Mouse (Mus musculus) heart, embryonic 11.5 days (tissue): Measurements from ENCODE around the gene Drd4. TPM values are rescaled to one million over a fixed set of nuclear protein-coding genes. Genes with fewer than 3 reads are reported as not detected.
A peak's percentile ranks its signal among the peaks of the same experiment; 100 is the strongest.
"Not testable (repeated sequence)": the region's sequence is repeated elsewhere in the genome, so short reads cannot be mapped to it uniquely, and the experiment has no call there.

Experiments
- ATAC-seq: fragments of 200-750 bp; cut with Nextera tagmentation; replicated peaks from 2 replicates; pipeline ENCODE4 v1.8.0; 2017; ENCODE audit warnings: moderate library complexity; ENCODE audit not compliant: insufficient number of reproducible peaks, low FRiP score, low TSS enrichment
- H3K27ac ChIP-seq: fragments of 300-500 bp; sonication (generic); 2 replicates; pipeline ENCODE4 v1.5.1; 2014; ENCODE audit warnings: mild to moderate bottlenecking, low read depth, low read length
- H3K27me3 ChIP-seq: fragments of 300-500 bp; sonication (generic); 2 replicates; pipeline ENCODE4 v1.6.1; 2014; ENCODE audit warnings: mild to moderate bottlenecking, low read length, mixed read lengths; ENCODE audit not compliant: control insufficient read depth, insufficient read depth
- H3K36me3 ChIP-seq: fragments of 300-500 bp; sonication (generic); 2 replicates; pipeline ENCODE4 v1.6.1; 2014; ENCODE audit warnings: mild to moderate bottlenecking, low read length, moderate library complexity, mixed read lengths; ENCODE audit not compliant: control insufficient read depth, insufficient read depth
- H3K4me1 ChIP-seq: fragments of 300-500 bp; sonication (generic); 2 replicates; pipeline ENCODE4 v1.6.1; 2014; ENCODE audit warnings: low read length; ENCODE audit not compliant: control insufficient read depth, insufficient read depth
- H3K4me2 ChIP-seq: fragments of 300-500 bp; sonication (generic); 2 replicates; pipeline ENCODE4 v1.6.1; 2014; ENCODE audit warnings: mild to moderate bottlenecking, moderate library complexity
- H3K4me3 ChIP-seq: fragments of 300-500 bp; sonication (generic); 2 replicates; pipeline ENCODE4 v1.5.1; 2014; ENCODE audit warnings: low read depth, low read length
- H3K9ac ChIP-seq: fragments of 300-500 bp; sonication (generic); 2 replicates; pipeline ENCODE4 v1.6.1; 2014; ENCODE audit warnings: mild to moderate bottlenecking, low read depth, low read length, moderate library complexity
- H3K9me3 ChIP-seq: fragments of 300-500 bp; sonication (generic); replicated peaks from 2 replicates; pipeline ENCODE4 v1.6.1; 2016; ENCODE audit warnings: low read length; ENCODE audit not compliant: control insufficient read depth
- WGBS: fragments of 180-500 bp; shearing (Covaris S2); extraction: QIAGEN DNeasy Blood & Tissue Kit; methylation state at CpG from one replicate; pipeline ENCODE4 v1.1.7; 2014; ENCODE audit not compliant: insufficient replicate concordance; 5-methylcytosine and 5-hydroxymethylcytosine counted together
- polyA plus RNA-seq: library from polyadenylated mRNA; unstranded; fragments of >200 nt; fragmentation: Nextera tagmentation; extraction: Ambion mirVana; gene quantifications from 2 replicates; pipeline ENCODE4 v1.2.1, GENCODE M21; 2014

Gene Drd4
- 0.10 and 0.17 TPM in 2 replicates for polyA plus RNA-seq

DNA sequence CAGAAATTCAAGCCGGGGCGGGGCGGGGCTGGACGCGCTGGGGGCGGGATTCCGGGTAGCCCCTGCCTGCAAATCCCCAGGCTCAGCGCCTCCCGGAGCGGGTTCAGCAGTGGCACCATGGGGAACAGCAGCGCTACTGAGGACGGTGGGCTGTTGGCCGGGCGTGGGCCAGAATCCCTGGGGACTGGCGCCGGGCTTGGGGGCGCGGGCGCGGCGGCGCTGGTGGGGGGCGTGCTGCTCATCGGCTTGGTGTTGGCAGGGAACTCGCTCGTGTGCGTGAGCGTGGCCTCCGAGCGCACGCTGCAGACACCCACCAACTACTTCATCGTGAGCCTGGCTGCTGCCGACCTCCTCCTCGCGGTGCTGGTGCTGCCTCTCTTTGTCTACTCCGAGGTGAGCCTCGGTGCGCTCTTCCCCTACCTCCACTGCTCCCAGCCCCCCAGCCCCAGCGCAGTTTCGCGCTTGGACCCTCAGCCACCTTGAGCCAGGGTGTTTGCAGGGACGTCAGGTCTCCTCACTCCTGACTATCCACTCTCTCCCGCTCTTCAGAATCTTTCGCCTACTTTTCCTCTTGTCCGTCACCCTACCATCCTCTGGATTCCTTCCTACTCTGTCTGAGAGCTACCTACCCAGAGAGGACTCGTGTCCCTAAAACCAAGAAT, at the start of gene Drd4:
TSS of gene Drd4 (plus strand) at position 86 of the 662 bp plus-strand sequence.
- H3K27ac ChIP-seq: no peak within 1 kb of the TSS
- peak within 1 kb of the TSS; percentile 50 for H3K4me3 ChIP-seq
- peaks cover 22% of the 10 kb centered on the region for H3K4me1 ChIP-seq
- 0 out of 2 replicates have a peak, but pooled peaks have one; percentile 57 for ATAC-seq
- H3K4me2 ChIP-seq: peak within 1 kb of the TSS; percentile 92
- no peaks in the 10 kb centered on the region for H3K9me3 ChIP-seq
- H3K9ac ChIP-seq: peak within 1 kb of the TSS; percentile 54
- peaks cover 1% of the 10 kb centered on the region; the same call in 1 of the 2 replicates for H3K36me3 ChIP-seq
- WGBS: 2% methylated on average over 32 of the region's 46 CpGs
- peaks cover 58% of the 10 kb centered on the region for H3K27me3 ChIP-seq

DNA sequence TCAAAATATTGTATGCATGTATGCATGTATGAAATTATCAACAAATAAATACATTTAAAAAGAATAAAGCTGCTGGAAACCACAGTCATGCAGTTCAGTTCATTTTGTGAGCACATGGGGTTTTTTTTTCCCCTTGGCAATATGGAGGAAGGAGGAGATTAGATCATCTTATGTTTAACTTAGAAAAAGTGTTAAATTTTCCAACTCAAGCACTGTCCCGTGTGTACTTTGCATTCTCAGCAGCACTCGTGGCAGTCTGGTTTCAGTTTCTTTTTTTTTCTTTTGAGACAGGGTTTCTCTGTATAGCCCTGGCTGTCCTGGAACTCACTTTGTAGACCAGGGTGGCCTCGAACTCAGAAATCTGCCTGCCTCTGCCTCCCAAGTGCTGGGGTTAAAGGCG, 41.3 kb upstream of the Drd4 start:
- not testable (repeated sequence) for H3K4me3 ChIP-seq, H3K9me3 ChIP-seq, H3K4me2 ChIP-seq, H3K4me1 ChIP-seq, H3K27me3 ChIP-seq, ATAC-seq, H3K27ac ChIP-seq, H3K9ac ChIP-seq
- WGBS: 95% methylated on average over 4 of the region's 4 CpGs
- H3K36me3 ChIP-seq: peaks cover 37% of the 10 kb centered on the region

DNA sequence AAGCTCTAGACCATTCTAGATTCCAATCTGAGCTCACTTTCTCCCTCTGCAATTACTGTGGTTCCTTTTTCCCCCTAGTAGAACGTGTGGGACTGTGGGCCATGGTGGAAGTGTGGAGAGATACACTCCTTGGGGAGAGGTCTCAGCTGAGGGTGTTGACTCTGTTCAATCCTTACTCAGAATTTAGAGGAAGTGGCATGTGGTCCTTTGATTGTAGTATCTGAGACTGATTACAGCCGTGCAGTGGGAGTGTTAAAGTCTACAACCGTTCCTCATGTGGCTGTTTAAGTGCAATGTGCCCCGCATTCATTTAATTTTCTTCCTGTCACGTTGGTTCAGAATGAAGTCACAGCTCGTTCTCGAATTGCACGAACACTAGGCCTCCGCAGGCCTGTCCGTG, 35.6 kb upstream of the Drd4 start:
- no peak overlapping the region for H3K4me2 ChIP-seq
- no peaks in the 10 kb centered on the region for H3K27me3 ChIP-seq
- no peak for ATAC-seq
- H3K9ac ChIP-seq: no peak overlapping the region
- H3K4me3 ChIP-seq: no peak overlapping the region
- H3K4me1 ChIP-seq: no peaks in the 10 kb centered on the region
- H3K36me3 ChIP-seq: peaks cover 59% of the 10 kb centered on the region
- WGBS: 93% methylated on average over 10 of the region's 10 CpGs
- H3K9me3 ChIP-seq: no peaks in the 10 kb centered on the region
- H3K27ac ChIP-seq: no peak overlapping the region

DNA sequence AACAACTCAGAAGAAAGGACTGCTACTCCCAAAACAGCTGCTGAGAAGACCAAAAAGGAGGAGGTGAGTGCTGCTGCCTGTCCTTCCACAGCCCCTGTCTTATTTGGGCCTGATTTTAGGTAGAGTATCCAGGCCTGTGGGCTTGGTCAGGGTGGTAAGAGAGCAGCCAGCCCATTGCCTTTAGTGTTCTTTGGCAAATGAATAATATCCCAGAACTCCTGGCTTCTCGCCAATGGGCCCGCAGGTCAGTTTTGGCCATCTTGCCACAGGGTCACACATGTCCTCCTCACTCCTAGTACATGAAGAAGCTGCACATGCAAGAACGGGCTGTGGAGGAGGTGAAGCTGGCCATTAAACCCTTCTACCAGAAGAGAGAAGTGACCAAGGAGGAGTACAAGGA, 30.3 kb upstream of the Drd4 start:
- Histone ChIP-seq H3K4me1 (peaks cover 9% of the 10 kb centered on the region; the same call in 1 of the 2 replicates), H3K4me3 (no peak overlapping the region), H3K4me2 (no peak overlapping the region), H3K27me3 (no peaks in the 10 kb centered on the region), H3K9me3 (no peaks in the 10 kb centered on the region), H3K36me3 (peaks cover 63% of the 10 kb centered on the region), H3K27ac (no peak overlapping the region), H3K9ac (no peak overlapping the region)
- WGBS: 83% methylated on average over 3 of the region's 3 CpGs
- ATAC-seq: no peak

DNA sequence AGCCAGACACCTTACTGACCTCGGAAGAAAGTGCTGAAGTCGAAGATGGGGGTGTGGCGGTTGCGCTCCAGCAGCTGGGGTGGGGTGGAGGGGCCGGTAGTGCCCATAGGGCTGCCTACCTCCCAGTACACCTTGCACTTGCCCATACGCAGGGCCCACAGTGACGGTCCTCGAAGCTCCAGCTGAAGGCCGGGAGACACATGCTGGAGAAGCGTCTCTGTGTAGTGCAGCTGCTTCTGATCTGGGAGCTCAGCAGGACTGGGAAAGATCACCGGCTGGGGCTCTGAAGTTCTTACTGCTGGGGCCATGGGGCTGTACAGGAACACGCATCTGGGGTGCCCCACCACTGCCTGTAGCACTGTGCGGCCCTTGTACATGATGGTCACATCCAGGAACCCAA, 28.2 kb upstream of the Drd4 start:
- no peak for ATAC-seq
- no peak overlapping the region for H3K9ac ChIP-seq
- H3K27ac ChIP-seq: no peak overlapping the region
- no peaks in the 10 kb centered on the region for H3K9me3 ChIP-seq
- WGBS: 86% methylated on average over 13 of the region's 13 CpGs
- H3K27me3 ChIP-seq: no peaks in the 10 kb centered on the region
- H3K4me1 ChIP-seq: peaks cover 11% of the 10 kb centered on the region; the same call in 1 of the 2 replicates
- no peak overlapping the region for H3K4me2 ChIP-seq
- H3K36me3 ChIP-seq: peaks cover 44% of the 10 kb centered on the region
- H3K4me3 ChIP-seq: no peak overlapping the region

DNA sequence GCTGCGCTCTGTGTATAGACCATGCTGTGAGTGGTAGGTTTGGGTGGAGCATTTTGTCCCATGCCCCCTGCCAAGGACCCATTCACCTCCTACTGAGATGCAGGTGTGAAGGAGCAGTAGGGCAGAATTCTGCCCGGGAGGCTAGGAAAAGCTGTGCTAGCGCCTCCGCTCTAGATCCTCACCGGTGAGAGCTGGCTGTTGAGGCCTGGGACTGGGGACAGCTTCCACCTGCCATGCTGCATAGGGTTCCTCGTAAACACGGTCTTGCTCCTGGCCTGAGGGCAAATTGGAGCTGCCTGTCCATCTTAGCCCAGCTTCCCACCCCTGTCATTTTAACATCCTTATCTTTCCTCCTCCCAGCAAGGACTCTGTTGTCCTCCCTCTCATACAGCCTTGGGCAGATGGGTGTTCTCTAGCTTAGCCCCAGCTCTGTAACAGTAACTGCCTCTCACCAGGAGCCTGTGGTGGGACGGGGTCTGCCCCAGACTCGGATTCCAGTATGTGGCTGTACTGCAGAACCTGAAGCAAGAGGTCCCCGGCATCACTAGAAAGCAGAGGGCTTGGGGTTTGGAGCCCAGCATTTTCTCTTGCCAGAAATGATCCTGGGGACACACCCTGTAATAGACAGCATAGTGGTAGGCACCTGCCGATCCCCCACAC, 27.6 kb upstream of the Drd4 start:
- Histone ChIP-seq H3K36me3 (peaks cover 39% of the 10 kb centered on the region), H3K27me3 (no peaks in the 10 kb centered on the region), H3K9ac (no peak overlapping the region), H3K4me2 (no peak overlapping the region), H3K4me3 (no peak overlapping the region), H3K9me3 (no peaks in the 10 kb centered on the region), H3K27ac (no peak overlapping the region), H3K4me1 (peaks cover 11% of the 10 kb centered on the region; the same call in 1 of the 2 replicates)
- 72% methylated on average over 11 of the region's 11 CpGs for WGBS
- ATAC-seq: no peak

DNA sequence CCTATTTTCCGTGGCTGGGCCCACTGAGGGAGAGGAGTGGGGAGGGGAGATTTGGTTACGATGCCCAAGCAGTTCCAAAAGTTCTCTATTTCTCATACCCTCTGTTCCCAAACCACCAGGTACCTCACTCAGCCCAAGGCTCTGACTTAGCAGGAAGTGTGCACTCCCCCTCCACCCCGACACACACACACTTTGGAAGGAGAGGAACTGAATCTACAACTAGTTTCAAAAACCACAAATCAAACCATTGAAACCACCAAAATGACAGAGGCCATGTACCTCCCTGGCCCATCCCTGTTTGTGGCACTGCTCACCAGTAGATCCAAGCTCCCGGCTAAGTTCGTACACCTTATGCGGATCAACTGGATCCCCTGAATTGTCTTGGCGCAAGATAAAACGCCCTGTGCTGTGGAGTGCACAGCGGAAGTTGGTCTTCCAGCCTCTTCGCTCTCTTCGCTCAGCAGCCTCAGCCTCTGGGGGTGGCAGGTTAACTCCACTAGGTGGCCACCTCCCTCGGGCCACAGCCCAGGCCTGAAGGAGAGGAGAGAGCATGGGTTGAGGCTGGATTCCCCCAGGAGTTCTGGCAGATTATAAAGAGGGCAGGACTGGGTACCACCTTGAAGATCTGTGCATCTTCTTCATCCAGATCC, 26.9 kb upstream of the Drd4 start:
- peaks cover 11% of the 10 kb centered on the region; the same call in 1 of the 2 replicates for H3K4me1 ChIP-seq
- peak overlapping the region; percentile 39; the same call in 1 of the 2 replicates for H3K9ac ChIP-seq
- no peaks in the 10 kb centered on the region for H3K27me3 ChIP-seq
- H3K4me2 ChIP-seq: peak overlapping the region; percentile 94
- 31% methylated on average over 12 of the region's 12 CpGs for WGBS
- ATAC-seq: 0 out of 2 replicates have a peak, but pooled peaks have one; percentile 39
- H3K36me3 ChIP-seq: peaks cover 33% of the 10 kb centered on the region
- 0 out of 2 replicates have a peak overlapping the region, but pooled peaks have one; percentile 54 for H3K4me3 ChIP-seq
- H3K27ac ChIP-seq: no peak overlapping the region
- no peaks in the 10 kb centered on the region for H3K9me3 ChIP-seq

DNA sequence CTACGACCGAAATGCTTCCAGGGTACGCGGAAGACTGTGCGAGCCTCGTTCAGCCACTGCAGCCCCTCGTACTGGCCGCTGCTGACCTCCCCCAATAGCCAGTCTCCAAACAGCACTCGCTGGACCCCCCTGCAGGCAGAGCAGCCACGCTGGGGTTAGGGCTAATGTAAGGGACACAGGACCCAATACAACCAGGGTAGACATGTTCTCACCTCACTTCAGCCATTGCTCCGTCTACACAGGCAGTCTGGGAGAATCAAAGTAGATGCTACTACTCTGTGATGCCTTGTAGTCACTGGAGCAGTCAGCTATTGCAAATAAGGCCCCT, 26.4 kb upstream of the Drd4 start:
- Histone ChIP-seq H3K4me3 (peak overlapping the region; percentile 54; the same call in 1 of the 2 replicates), H3K27ac (no peak overlapping the region), H3K4me1 (peaks cover 11% of the 10 kb centered on the region; the same call in 1 of the 2 replicates), H3K9ac (peak overlapping the region; percentile 65; the same call in 1 of the 2 replicates), H3K4me2 (peak overlapping the region; percentile 94), H3K9me3 (no peaks in the 10 kb centered on the region), H3K36me3 (peaks cover 30% of the 10 kb centered on the region), H3K27me3 (no peaks in the 10 kb centered on the region)
- 37% methylated on average over 11 of the region's 11 CpGs for WGBS
- no peak for ATAC-seq
